Mouse (Mus musculus) heart, postnatal 0 days (tissue): ENCODE measurements around the gene Ufc1. TPM values are rescaled to one million over a fixed set of nuclear protein-coding genes. Genes with fewer than 3 reads are reported as not detected.

ENCODE experiments used
- ATAC-seq: fragments of 200-750 bp; cut with Nextera tagmentation; 2 replicates; pipeline ENCODE4 v1.8.0; 2017; ENCODE audit warnings: low read depth, moderate number of reproducible peaks, moderate library complexity; ENCODE audit not compliant: insufficient read depth
- DNase-seq: peaks from one replicate; pipeline ENCODE4 v3.0.0-alpha.2; 2016; ENCODE audit warnings: low spot score
- H3K27ac ChIP-seq: fragments of 300-500 bp; sonication (generic); 2 replicates; pipeline ENCODE4 v1.5.1; 2014; ENCODE audit warnings: low read depth, mild to moderate bottlenecking
- H3K27me3 ChIP-seq: fragments of 300-500 bp; sonication (generic); 2 replicates; pipeline ENCODE4 v1.6.1; 2014; ENCODE audit warnings: low read length, mixed read lengths; ENCODE audit not compliant: control insufficient read depth, insufficient read depth
- H3K36me3 ChIP-seq: fragments of 300-500 bp; sonication (generic); replicated peaks from 2 replicates; pipeline ENCODE4 v1.6.1; 2014; ENCODE audit warnings: low read length, mixed read lengths; ENCODE audit not compliant: control insufficient read depth, insufficient read depth
- H3K4me1 ChIP-seq: fragments of 300-500 bp; sonication (generic); 2 replicates; pipeline ENCODE4 v1.6.1; 2014; ENCODE audit warnings: antibody characterized with exemption; ENCODE audit not compliant: control insufficient read depth, insufficient read depth
- H3K4me2 ChIP-seq: fragments of 300-500 bp; sonication (generic); 2 replicates; pipeline ENCODE4 v1.6.1; 2014; ENCODE audit warnings: low read depth, mild to moderate bottlenecking, low read length, moderate library complexity
- H3K4me3 ChIP-seq: fragments of 300-500 bp; sonication (generic); 2 replicates; pipeline ENCODE4 v1.5.1; 2014; ENCODE audit warnings: low read depth, low read length
- H3K9ac ChIP-seq: fragments of 300-500 bp; sonication (generic); replicated peaks from 2 replicates; pipeline ENCODE4 v1.6.1; 2014; ENCODE audit warnings: low read depth, low read length, mixed read lengths
- H3K9me3 ChIP-seq: fragments of 300-500 bp; sonication (generic); replicated peaks from 2 replicates; pipeline ENCODE4 v1.6.1; 2016; ENCODE audit warnings: low read length; ENCODE audit not compliant: control insufficient read depth
- CTCF ChIP-seq: IDR thresholded peaks from 2 replicates; pipeline ENCODE4 v1.5.1; 2016; ENCODE audit warnings: antibody characterized with exemption, control low read depth, low read depth
- EP300 ChIP-seq: IDR thresholded peaks from 2 replicates; pipeline ENCODE4 v1.6.1; 2016; ENCODE audit warnings: antibody characterized with exemption, low read depth
- WGBS: fragments of 180-500 bp; shearing (Covaris S2); extraction: QIAGEN DNeasy Blood & Tissue Kit; methylation state at CpG from one replicate; pipeline ENCODE4 v1.1.7; 2014; 5-methylcytosine and 5-hydroxymethylcytosine counted together
- polyA plus RNA-seq: library from polyadenylated mRNA; unstranded; fragments of >200 nt; fragmentation: Nextera tagmentation; extraction: Ambion mirVana; gene quantifications from 2 replicates; pipeline ENCODE4 v1.2.1, GENCODE M21; 2015
- total RNA-seq: library from RNA; depleted of rRNA; stranded (reverse); fragments of >200 nt; gene quantifications from 2 replicates; pipeline ENCODE4 v1.2.3, GENCODE M21; 2014; ENCODE audit warnings: low replicate concordance

Gene Ufc1
- total and polyA plus RNA-seq, 2 experiments from 2014 or later, result 109 to 140 TPM

DNA sequence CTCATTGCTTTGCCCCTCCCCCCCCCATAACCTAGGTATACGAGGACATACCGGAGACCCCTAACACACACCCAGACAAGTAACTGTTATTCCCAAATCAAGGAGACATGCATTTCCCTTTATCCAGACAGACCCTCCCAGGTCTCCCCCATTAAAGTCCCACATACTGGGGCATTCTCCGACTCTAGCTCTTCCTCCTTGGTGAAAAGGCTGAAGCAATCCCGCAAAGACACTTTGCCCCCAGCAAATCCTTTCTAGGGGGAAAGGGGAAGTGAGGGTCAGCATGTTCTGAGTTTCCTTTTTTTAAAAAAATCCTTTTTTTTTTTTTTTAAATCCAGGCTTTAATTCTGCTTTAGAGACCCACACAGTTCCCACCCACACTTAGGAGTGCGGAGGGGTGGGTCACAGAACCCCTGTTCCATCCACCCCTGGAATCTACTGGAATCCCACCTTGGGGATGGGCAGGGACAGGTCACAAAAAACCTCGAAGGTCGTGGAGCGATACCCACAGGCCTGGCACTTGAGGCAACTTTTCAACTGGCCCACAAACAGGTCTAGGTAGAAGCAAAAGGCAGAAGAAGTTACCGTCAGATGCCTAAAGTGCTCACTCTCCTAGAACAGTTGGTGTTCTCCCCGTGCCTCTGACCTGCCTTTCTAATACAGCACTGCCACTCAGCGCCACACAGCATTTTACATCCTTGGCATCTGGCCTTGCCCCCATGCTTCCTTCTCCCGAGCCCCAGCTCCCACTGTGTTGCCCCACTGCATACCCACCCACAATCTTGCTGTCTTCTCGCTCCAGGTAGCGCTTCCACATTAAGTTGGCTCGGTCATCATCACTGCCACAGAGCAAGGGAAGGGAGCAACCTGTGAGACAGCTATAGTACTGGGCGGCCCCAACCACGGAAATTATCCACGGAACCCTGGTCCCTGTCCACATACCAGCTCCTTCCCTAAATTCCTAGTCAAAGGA lies 11.3 kb downstream of the Ufc1 start:
- no peaks in the 10 kb centered on the region for H3K9me3 ChIP-seq
- peaks cover 14% of the 10 kb centered on the region for H3K4me1 ChIP-seq
- ATAC-seq, result no peak
- H3K4me3 ChIP-seq, result no peak overlapping the region
- no peak for DNase-seq
- no peak overlapping the region for H3K4me2 ChIP-seq
- H3K27me3 ChIP-seq, result no peaks in the 10 kb centered on the region
- no peak overlapping the region for H3K27ac ChIP-seq
- peaks cover 32% of the 10 kb centered on the region for H3K36me3 ChIP-seq
- 91% methylated on average over 18 of the region's 18 CpGs for WGBS
- no peak for TF ChIP-seq CTCF
- TF ChIP-seq EP300, result no peak
- H3K9ac ChIP-seq, result no peak overlapping the region

DNA sequence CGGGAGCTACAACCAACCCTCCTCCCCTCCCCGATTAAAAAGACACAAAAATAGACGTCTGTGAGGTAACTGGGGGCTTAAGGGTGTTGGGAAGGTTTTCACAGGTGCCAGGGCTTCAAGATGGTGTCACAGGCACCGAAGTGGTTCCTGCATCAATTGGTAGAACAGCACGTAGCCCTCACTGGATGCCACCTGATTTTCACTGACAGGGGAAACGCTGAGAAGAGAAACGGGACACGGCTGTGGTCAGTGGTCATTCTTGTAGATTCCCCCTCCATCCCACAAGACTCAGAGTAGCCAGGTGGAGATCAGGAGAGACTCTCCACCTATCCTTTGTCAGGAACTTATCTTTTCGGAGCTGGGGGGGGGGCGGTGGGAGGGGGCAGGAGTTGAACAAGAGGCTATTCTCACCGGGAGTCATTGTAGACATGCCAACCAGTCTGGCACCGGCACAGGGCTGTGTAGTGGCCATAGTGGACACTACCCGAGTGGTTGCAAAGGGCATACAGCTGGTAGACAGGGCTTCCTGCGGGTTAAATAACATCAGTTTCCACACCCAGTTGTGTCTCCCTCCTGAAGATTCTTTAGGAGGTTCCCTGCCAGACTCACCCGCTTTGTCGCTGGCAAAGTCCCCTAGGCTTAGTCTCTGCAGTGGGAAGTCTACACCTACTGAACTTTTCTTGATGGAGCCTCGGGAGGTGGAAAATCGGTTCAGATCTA lies 12.6 kb downstream of the Ufc1 start:
- Histone ChIP-seq H3K36me3 (peaks cover 44% of the 10 kb centered on the region), H3K27me3 (no peaks in the 10 kb centered on the region), H3K9ac (no peak overlapping the region), H3K4me2 (peak overlapping the region; percentile 78), H3K4me1 (peaks cover 14% of the 10 kb centered on the region), H3K4me3 (no peak overlapping the region; the same call in 1 of the 2 replicates), H3K9me3 (no peaks in the 10 kb centered on the region), H3K27ac (peak overlapping the region; percentile 83; the same call in 1 of the 2 replicates)
- 75% methylated on average over 18 of the region's 18 CpGs for WGBS
- ATAC-seq (no peak), DNase-seq (no peak)
- TF ChIP-seq EP300 (no peak), CTCF (no peak)

DNA sequence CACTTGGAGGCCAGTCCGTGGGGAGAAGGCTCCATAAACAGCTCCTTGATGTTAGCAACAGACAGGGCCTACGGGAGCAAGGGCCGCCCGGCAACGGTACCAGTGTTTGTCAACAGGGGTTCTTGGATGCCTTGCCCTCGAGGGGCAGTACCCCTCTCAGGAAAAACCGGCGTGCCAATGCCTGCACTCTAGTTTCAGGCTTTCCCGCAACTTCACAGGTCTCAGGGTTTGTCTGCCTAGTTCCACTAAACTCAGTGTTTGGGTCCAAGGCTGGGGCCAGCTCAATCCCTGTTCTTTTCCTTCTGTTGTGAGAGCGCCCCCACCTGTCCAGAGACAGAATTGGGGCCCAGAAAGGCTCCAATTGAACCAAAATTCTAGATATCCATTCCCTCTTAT lies 13.3 kb downstream of the Ufc1 start:
- peak; percentile 62 for ATAC-seq
- H3K36me3 ChIP-seq, result peaks cover 51% of the 10 kb centered on the region
- H3K27me3 ChIP-seq, result no peaks in the 10 kb centered on the region
- peak; percentile 76 for DNase-seq
- H3K4me1 ChIP-seq, result peaks cover 7% of the 10 kb centered on the region
- H3K9me3 ChIP-seq, result no peaks in the 10 kb centered on the region
- peak overlapping the region; percentile 83 for H3K27ac ChIP-seq
- peak; percentile 65 for TF ChIP-seq CTCF
- TF ChIP-seq EP300, result no peak
- H3K4me3 ChIP-seq, result peak overlapping the region; percentile 69
- peak overlapping the region; percentile 58 for H3K9ac ChIP-seq
- WGBS, result 0% methylated on average over 10 of the region's 10 CpGs
- peak overlapping the region; percentile 78 for H3K4me2 ChIP-seq

DNA sequence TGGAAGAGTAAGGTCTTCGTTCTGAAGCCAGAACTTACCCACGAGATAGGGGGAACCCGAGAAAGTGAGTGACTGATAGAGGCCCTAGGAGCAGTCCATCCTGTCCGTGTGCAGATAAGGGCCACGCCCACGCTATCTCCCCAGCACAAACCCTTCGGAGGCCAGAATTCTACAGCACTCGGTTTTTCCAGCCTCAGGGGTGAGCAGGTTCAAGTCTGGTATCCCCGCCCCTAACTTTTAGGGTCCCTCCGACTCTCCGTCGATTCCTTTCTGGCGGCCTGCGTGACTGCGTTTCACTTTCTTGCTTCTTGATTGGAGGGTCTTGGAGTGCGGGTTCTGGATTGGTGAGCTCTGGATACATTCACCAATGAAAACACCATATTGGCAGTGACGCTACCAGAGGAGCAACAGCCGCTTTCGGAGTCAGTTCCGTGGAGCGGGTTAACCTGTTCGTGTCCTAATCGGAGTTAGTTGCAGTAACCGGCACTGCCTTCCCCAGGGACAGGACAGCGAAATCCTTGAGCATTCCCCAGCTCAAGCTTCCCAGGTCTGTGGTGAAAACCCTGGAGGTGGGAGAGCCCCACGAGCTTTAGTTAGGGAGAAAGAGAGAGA lies 13.8 kb downstream of the Ufc1 start, which contains the start of gene Ppox:
TSS of gene Ppox (minus strand) at position 271 of the 612 bp plus-strand sequence.
- DNase-seq, result peak; percentile 99
- under 1% methylated on average over 26 of the region's 26 CpGs for WGBS

More for the DNA sequence above, 13.8 kb downstream of the Ufc1 start, which contains the start of gene Ppox:
- Histone ChIP-seq H3K27me3 (no peaks in the 10 kb centered on the region), H3K4me1 (peaks cover 7% of the 10 kb centered on the region), H3K4me2 (peak within 1 kb of the TSS; percentile 78), H3K9me3 (no peaks in the 10 kb centered on the region), H3K36me3 (peaks cover 51% of the 10 kb centered on the region), H3K9ac (peak within 1 kb of the TSS; percentile 69), H3K27ac (peak within 1 kb of the TSS; percentile 83), H3K4me3 (peak within 1 kb of the TSS; percentile 69)
- ATAC-seq, result peak; percentile 97
- TF ChIP-seq EP300 (no peak), CTCF (no peak)
